Mouse (Mus musculus) liver, adult 2 months (tissue): ENCODE data around the gene Pdss1. TPM values are rescaled to one million over a fixed set of nuclear protein-coding genes. Genes with fewer than 3 reads are reported as not detected.

Source experiments
- DNase-seq: peaks from one replicate; pipeline ENCODE4 v3.0.0-alpha.2; 2011; ENCODE audit warnings: low read depth, low spot score; ENCODE audit errors: extremely low read depth
- H3K27ac ChIP-seq: fragments of 200-500 bp; replicated peaks from 2 replicates; pipeline ENCODE4 v1.5.1; 2012; ENCODE audit warnings: low read depth, mild to moderate bottlenecking, control low read depth, inconsistent platforms, low read length; ENCODE audit not compliant: insufficient read depth
- H3K27me3 ChIP-seq: fragments of 200-500 bp; 2 replicates; pipeline ENCODE4 v1.6.1; 2012; ENCODE audit warnings: mild to moderate bottlenecking, moderate library complexity, low read length, inconsistent platforms; ENCODE audit not compliant: control insufficient read depth, insufficient read depth
- H3K36me3 ChIP-seq: fragments of 200-500 bp; 2 replicates; pipeline ENCODE4 v1.6.1; 2012; ENCODE audit warnings: low read length, inconsistent platforms; ENCODE audit not compliant: control insufficient read depth, insufficient read depth
- H3K4me1 ChIP-seq: fragments of 200-500 bp; 2 replicates; pipeline ENCODE4 v1.6.1; 2011; ENCODE audit warnings: low read length; ENCODE audit not compliant: control insufficient read depth, insufficient read depth
- H3K4me3 ChIP-seq: fragments of 200-500 bp; 2 replicates; pipeline ENCODE4 v1.5.1; 2011; ENCODE audit warnings: low read depth, mild to moderate bottlenecking, control low read depth, low read length, moderate library complexity; ENCODE audit not compliant: insufficient read depth
- H3K79me2 ChIP-seq: fragments of 200-500 bp; 2 replicates; pipeline ENCODE4 v1.6.1; 2012; ENCODE audit warnings: inconsistent platforms, mild to moderate bottlenecking, low read length, moderate library complexity; ENCODE audit not compliant: control insufficient read depth, insufficient read depth
- H3K9ac ChIP-seq: fragments of 200-500 bp; 2 replicates; pipeline ENCODE4 v1.6.1; 2012; ENCODE audit warnings: low read depth, mild to moderate bottlenecking, control low read depth, inconsistent platforms, low read length
- CTCF ChIP-seq: fragments of 200-500 bp; IDR thresholded peaks from 2 replicates; pipeline ENCODE4 v1.5.1; 2011; ENCODE audit warnings: low read depth, low read length, control low read depth
- POLR2A ChIP-seq: fragments of 200-500 bp; IDR thresholded peaks from 2 replicates; pipeline ENCODE4 v1.6.1; 2011; ENCODE audit warnings: low read length, control low read depth; ENCODE audit not compliant: insufficient read depth; ENCODE audit errors: extremely low read depth
- WGBS: fragments of 180-500 bp; shearing (Covaris S2); methylation state at CpG from one replicate; pipeline ENCODE4 v1.1.7; 2018; 5-methylcytosine and 5-hydroxymethylcytosine counted together
- polyA plus RNA-seq: library from polyadenylated mRNA; depleted of rRNA; stranded (reverse); fragments of >200 nt; gene quantifications from 2 replicates; pipeline ENCODE4 v1.2.3, GENCODE M21; 2012
- total RNA-seq: library from RNA; depleted of rRNA; stranded (reverse); fragments of >200 nt; gene quantifications from 2 replicates; pipeline ENCODE4 v1.2.3, GENCODE M21; 2014

Pdss1 gene
- total and polyA plus RNA-seq, 2 experiments, result 3.1 to 4.9 TPM

- 88% methylated on average over 1 of the region's 1 CpGs for WGBS
- TF ChIP-seq POLR2A (no peak), CTCF (no peak)
- no peak overlapping the region for H3K4me3 ChIP-seq
- H3K79me2 ChIP-seq, result no peaks in the 10 kb centered on the region
- no peaks in the 10 kb centered on the region for H3K27me3 ChIP-seq
- H3K4me1 ChIP-seq, result no peaks in the 10 kb centered on the region
- no peak overlapping the region for H3K9ac ChIP-seq
- H3K36me3 ChIP-seq, result peaks cover 18% of the 10 kb centered on the region
- DNase-seq, result no peak
- H3K27ac ChIP-seq, result no peak overlapping the region
Observed at GRCm38 (mm10) chr2:22933556-22933955, 38.2 kb downstream of the Pdss1 start.

GRCm38 (mm10) chr2:22949956-22950355, 54.6 kb downstream of the Pdss1 start:
- peaks cover 19% of the 10 kb centered on the region for H3K36me3 ChIP-seq
- 66% methylated on average over 4 of the region's 4 CpGs for WGBS

GRCm38 (mm10) chr2:22954278-22954677, 59.0 kb downstream of the Pdss1 start:
- DNase-seq, result no peak
- Histone ChIP-seq H3K4me1 (no peaks in the 10 kb centered on the region), H3K4me3 (no peak overlapping the region), H3K36me3 (peaks cover 15% of the 10 kb centered on the region), H3K79me2 (no peaks in the 10 kb centered on the region; the same call in 1 of the 2 replicates), H3K27ac (no peak overlapping the region), H3K9ac (no peak overlapping the region), H3K27me3 (no peaks in the 10 kb centered on the region)
- no peak for TF ChIP-seq CTCF
- no peak for TF ChIP-seq POLR2A
- 97% methylated on average over 4 of the region's 4 CpGs for WGBS

More at GRCm38 (mm10) chr2:22949956-22950355, 54.6 kb downstream of the Pdss1 start:
- no peaks in the 10 kb centered on the region for H3K4me1 ChIP-seq
- TF ChIP-seq POLR2A (no peak), CTCF (no peak)
- H3K79me2 ChIP-seq, result no peaks in the 10 kb centered on the region
- H3K27me3 ChIP-seq, result no peaks in the 10 kb centered on the region
- H3K9ac ChIP-seq, result no peak overlapping the region
- DNase-seq, result no peak
- no peak overlapping the region for H3K4me3 ChIP-seq
- H3K27ac ChIP-seq, result no peak overlapping the region

- 90% methylated on average over 5 of the region's 5 CpGs for WGBS
- DNase-seq, result no peak
- no peaks in the 10 kb centered on the region for H3K4me1 ChIP-seq
- no peak overlapping the region for H3K9ac ChIP-seq
- no peak overlapping the region for H3K4me3 ChIP-seq
- no peak overlapping the region for H3K27ac ChIP-seq
- peaks cover 19% of the 10 kb centered on the region for H3K36me3 ChIP-seq
- no peak for TF ChIP-seq POLR2A
- no peaks in the 10 kb centered on the region; the same call in 1 of the 2 replicates for H3K79me2 ChIP-seq
- H3K27me3 ChIP-seq, result no peaks in the 10 kb centered on the region
Observed at GRCm38 (mm10) chr2:22955914-22956313, 60.6 kb downstream of the Pdss1 start.

GRCm38 (mm10) chr2:22957415-22957814, 62.1 kb downstream of the Pdss1 start:
- WGBS, result 90% methylated on average over 1 of the region's 1 CpGs
- no peaks in the 10 kb centered on the region; the same call in 1 of the 2 replicates for H3K79me2 ChIP-seq
- no peak overlapping the region for H3K9ac ChIP-seq
- TF ChIP-seq CTCF (no peak), POLR2A (no peak)
- H3K27ac ChIP-seq, result no peak overlapping the region
- no peak overlapping the region for H3K4me3 ChIP-seq
- no peaks in the 10 kb centered on the region for H3K4me1 ChIP-seq
- H3K27me3 ChIP-seq, result no peaks in the 10 kb centered on the region
- no peak for DNase-seq
- peaks cover 19% of the 10 kb centered on the region for H3K36me3 ChIP-seq

- H3K27me3 ChIP-seq, result no peaks in the 10 kb centered on the region
- H3K27ac ChIP-seq, result no peak overlapping the region
- peaks cover 9% of the 10 kb centered on the region for H3K36me3 ChIP-seq
- TF ChIP-seq POLR2A (no peak), CTCF (no peak)
- H3K4me3 ChIP-seq, result no peak overlapping the region
- WGBS, result 98% methylated on average over 2 of the region's 2 CpGs
- H3K4me1 ChIP-seq, result no peaks in the 10 kb centered on the region
- DNase-seq, result no peak
- H3K9ac ChIP-seq, result no peak overlapping the region
- H3K79me2 ChIP-seq, result no peaks in the 10 kb centered on the region; the same call in 1 of the 2 replicates
Observed at GRCm38 (mm10) chr2:22961681-22962080, 66.4 kb downstream of the Pdss1 start.
